Mouse (Mus musculus): ENCODE data around the gene Cda. TPM values are rescaled to one million over a fixed set of nuclear protein-coding genes. Genes with fewer than 3 reads are reported as not detected.

The Cda gene
- polyA plus RNA-seq (2014; fragmentation: Illumina TruSeq; extraction: RNeasy Lipid Tissue Mini Kit (QIAGEN cat#74804)) = not detected

DNA sequence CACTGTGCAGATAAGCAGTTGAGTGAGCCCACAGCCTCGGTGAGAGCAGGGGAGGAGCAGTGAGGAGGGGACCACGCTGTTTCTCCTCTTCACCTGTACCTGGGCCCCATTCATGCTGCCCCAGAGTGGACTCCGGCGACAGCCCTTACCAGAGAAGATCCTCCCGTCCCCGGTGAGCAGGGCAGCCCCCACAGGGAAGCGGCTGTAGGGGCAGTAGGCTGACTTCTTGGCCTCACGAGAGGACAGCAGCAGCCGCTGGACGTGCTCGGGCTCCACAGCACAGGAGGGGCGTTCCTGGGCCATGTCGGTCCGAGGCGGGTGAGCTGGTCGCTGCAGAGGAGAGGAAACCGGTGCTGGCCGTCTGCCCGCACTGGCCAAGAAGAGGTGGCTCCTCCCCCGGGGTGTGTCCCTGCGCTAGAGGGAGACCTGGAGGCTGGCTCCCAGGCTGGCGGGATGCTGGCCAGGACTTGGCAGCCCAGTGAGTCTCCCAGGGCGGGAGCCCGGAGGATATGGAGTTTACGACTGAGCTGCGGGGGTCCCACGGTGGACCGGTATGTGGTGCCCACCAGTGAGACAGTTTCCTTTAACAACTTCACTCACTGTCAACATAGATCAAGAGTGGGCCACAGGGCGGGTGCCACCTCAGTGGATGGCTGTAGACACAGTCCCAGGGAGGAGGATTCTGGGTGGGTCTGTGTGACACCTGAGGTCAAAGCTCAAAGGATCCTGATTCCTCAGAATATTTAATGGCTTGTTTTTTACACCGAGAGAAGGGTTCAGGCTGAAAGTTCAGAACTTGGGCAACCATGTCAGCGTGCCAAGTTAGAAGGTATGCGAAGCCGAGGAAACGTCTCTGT lies at the start of gene Cda:
Cda (minus strand) TSS at position 352 of the 857 bp plus-strand sequence.

DNA sequence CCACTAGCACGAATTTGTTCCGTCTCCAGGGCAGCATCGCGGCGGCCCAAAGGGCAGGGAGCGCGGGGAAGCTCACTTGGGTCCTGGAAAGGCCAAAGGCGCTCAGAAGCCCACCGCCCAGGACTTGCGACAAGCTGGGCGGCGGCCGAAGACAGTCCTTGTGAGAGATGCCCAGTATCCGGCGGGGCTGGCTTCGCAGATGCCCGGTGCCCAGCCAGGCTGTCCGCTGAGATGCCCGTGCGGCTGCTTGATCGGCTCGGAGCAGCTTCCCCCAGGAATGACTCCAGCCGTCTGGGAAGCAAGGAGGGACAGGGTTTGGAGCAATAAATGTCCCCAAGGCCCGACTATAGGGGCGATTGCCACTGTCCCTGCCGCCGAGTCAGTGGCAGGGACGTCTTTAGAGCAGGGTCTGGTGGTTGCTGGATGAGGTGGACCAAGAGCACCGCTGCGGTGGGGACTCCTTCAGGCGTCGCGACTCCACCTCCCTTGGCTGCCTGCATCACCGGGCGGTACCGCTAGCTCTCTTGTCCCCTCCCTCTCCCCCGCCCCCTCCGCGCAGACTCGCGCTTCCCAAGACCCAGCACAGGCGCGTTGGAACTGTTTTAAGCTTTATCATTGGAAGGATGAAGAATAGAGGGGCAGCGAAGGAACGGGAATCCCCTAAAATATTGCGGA lies 28.3 kb upstream of the Cda start, which contains the start of gene Fam43b:
Fam43b (minus strand) TSS at position 558 of the 675 bp plus-strand sequence.

DNA sequence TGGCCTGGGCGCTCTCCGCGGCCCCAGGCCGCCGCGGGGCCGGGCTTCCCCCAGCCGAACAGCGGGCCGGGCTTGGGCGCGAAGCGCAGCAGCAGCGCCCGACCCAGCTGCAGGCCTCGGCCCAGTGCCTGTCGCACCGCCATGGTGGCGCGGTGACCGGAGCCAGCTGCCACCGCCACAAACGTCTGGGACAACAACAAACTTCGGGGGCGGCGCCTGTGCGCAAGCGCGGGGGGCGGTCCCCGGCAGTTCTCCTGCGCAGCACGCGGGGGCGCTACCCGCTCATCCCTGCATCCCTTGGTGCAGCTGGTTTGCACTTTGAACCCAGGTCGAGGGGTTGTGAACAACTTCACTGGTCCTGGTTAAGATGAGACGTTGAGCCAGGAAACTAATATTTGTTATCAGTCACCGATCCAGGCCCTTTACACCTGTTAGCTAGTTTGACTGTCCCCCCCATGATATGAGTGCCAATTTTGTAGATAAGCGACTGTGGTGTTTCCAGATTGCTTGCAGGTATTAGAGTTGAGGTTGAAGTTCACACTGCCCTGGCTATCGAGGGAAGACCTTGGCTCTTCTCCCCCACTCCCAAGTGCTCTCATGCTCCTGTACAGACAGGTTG lies 41.6 kb downstream of the Cda start, which contains the start of gene Pink1:
Pink1 (minus strand) TSS at position 231 of the 619 bp plus-strand sequence.

GRCm38 (mm10) chr4:138304340-138305104 lies 63.3 kb downstream of the Cda start, which contains the start of gene Ddost:
Gene Ddost, plus strand, starts transcription at chr4:138304730.

Other genes with a start within 250 kb of the Cda start
- 187 TPM for gene Hp1bp3, start 151.7 kb downstream of the Cda start, polyA plus RNA-seq (2014; fragmentation: Illumina TruSeq; extraction: RNeasy Lipid Tissue Mini Kit (QIAGEN cat#74804))
- 0.31 TPM for gene Sh2d5, start 117.6 kb downstream of the Cda start, polyA plus RNA-seq (2014; fragmentation: Illumina TruSeq; extraction: RNeasy Lipid Tissue Mini Kit (QIAGEN cat#74804))
- gene Kif17, start 117.6 kb downstream of the Cda start, polyA plus RNA-seq (2014; fragmentation: Illumina TruSeq; extraction: RNeasy Lipid Tissue Mini Kit (QIAGEN cat#74804)) = not detected
- 23.1 TPM for gene Ddost, start 63.3 kb downstream of the Cda start, polyA plus RNA-seq (2014; fragmentation: Illumina TruSeq; extraction: RNeasy Lipid Tissue Mini Kit (QIAGEN cat#74804))
- gene Pink1, start 41.7 kb downstream of the Cda start, polyA plus RNA-seq (2014; fragmentation: Illumina TruSeq; extraction: RNeasy Lipid Tissue Mini Kit (QIAGEN cat#74804)) = 52.8 TPM
- gene Fam43b, start 28.5 kb upstream of the Cda start, polyA plus RNA-seq (2014; fragmentation: Illumina TruSeq; extraction: RNeasy Lipid Tissue Mini Kit (QIAGEN cat#74804)) = not detected
- 2.7 TPM for gene Mul1, start 66.7 kb upstream of the Cda start, polyA plus RNA-seq (2014; fragmentation: Illumina TruSeq; extraction: RNeasy Lipid Tissue Mini Kit (QIAGEN cat#74804))
- 45.8 TPM for gene Camk2n1, start 86.3 kb upstream of the Cda start, polyA plus RNA-seq (2014; fragmentation: Illumina TruSeq; extraction: RNeasy Lipid Tissue Mini Kit (QIAGEN cat#74804))